Mouse (Mus musculus) forebrain, embryonic 16.5 days (tissue): Measurements from ENCODE around the gene Mmp25. TPM values are rescaled to one million over a fixed set of nuclear protein-coding genes. Genes with fewer than 3 reads are reported as not detected.
A peak's percentile ranks its signal among the peaks of the same experiment; 100 is the strongest.

Experiments used
- ATAC-seq: fragments of 200-750 bp; cut with Nextera tagmentation; 2 replicates; pipeline ENCODE4 v1.8.0; 2017; ENCODE audit warnings: mild to moderate bottlenecking, moderate library complexity
- H3K27ac ChIP-seq: fragments of 300-500 bp; sonication (generic); 2 replicates; pipeline ENCODE4 v1.5.1; 2014; ENCODE audit warnings: low read length, control low read depth
- H3K27me3 ChIP-seq: fragments of 300-500 bp; sonication (generic); replicated peaks from 2 replicates; pipeline ENCODE4 v1.6.1; 2014; ENCODE audit warnings: low read length; ENCODE audit not compliant: control insufficient read depth, insufficient read depth
- H3K36me3 ChIP-seq: fragments of 300-500 bp; sonication (generic); 2 replicates; pipeline ENCODE4 v1.6.1; 2014; ENCODE audit not compliant: control insufficient read depth, insufficient read depth
- H3K4me1 ChIP-seq: fragments of 300-500 bp; sonication (generic); replicated peaks from 2 replicates; pipeline ENCODE4 v1.6.1; 2014; ENCODE audit warnings: low read length; ENCODE audit not compliant: control insufficient read depth, insufficient read depth
- H3K4me2 ChIP-seq: fragments of 300-500 bp; sonication (generic); 2 replicates; pipeline ENCODE4 v1.6.1; 2014; ENCODE audit warnings: mild to moderate bottlenecking, low read length, control low read depth
- H3K4me3 ChIP-seq: fragments of 300-500 bp; sonication (generic); replicated peaks from 2 replicates; pipeline ENCODE4 v1.5.1; 2014; ENCODE audit warnings: mild to moderate bottlenecking, low read length, control low read depth
- H3K9ac ChIP-seq: fragments of 300-500 bp; sonication (generic); replicated peaks from 2 replicates; pipeline ENCODE4 v1.6.1; 2014; ENCODE audit warnings: low read depth, low read length, control low read depth
- H3K9me3 ChIP-seq: fragments of 300-500 bp; sonication (generic); 2 replicates; pipeline ENCODE4 v1.6.1; 2016; ENCODE audit warnings: low read length; ENCODE audit not compliant: control insufficient read depth
- WGBS: fragments of 180-500 bp; shearing (Covaris S2); extraction: QIAGEN DNeasy Blood & Tissue Kit; methylation state at CpG from one replicate; pipeline ENCODE4 v1.1.7; 2014; 5-methylcytosine and 5-hydroxymethylcytosine counted together
- polyA plus RNA-seq: library from polyadenylated mRNA; unstranded; fragments of >200 nt; fragmentation: Nextera tagmentation; extraction: Ambion mirVana; gene quantifications from 2 replicates; pipeline ENCODE4 v1.2.1, GENCODE M21; 2015

The Mmp25 gene
- polyA plus RNA-seq, 1 experiment from 2014 or later = 1.2 TPM

DNA sequence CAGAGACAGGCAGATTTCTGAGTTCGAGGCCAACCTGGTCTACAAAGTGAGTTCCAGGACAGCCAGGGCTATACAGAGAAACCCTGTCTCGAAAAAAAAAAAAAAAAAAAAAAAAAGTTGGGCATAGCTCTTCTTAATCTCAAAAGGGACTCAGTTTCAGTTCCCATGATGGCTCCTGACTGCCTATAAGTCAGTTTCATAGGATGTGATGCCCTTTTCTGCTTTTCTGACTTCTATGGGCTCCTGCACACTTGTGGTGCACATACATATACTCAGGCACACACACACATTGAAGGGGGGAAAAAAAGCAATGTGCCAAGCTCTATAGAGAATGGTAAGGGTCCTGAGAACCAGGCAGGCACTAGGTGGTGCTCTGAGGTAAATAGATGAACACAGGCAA is 8.2 kb upstream of the Mmp25 start:
- Histone ChIP-seq H3K4me3 (no peak overlapping the region), H3K4me1 (no peaks in the 10 kb centered on the region), H3K9ac (no peak overlapping the region), H3K9me3 (no peaks in the 10 kb centered on the region), H3K27me3 (no peaks in the 10 kb centered on the region), H3K36me3 (no peaks in the 10 kb centered on the region), H3K27ac (no peak overlapping the region), H3K4me2 (no peak overlapping the region)
- 57% methylated on average over 1 of the region's 2 CpGs for WGBS
- ATAC-seq = no peak

DNA sequence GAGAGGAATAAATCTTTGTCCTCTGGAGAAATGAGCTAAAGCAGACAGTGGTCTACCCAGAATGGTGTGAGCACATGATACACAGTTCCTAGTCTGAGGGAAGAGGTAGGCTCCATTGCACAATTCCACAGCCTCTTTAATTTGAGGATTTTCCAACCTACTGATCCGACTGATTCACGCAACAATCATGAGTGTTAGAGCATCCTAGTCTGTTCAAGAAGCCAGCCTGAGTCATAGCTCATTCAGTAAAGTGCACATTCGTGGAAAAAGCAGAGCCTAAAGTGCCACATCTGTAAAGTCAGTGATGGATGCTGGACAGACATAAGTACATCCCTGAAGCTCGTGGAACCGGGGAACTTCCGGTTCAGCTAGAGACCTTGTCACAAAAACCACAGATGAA is 6.3 kb upstream of the Mmp25 start:
- no peaks in the 10 kb centered on the region for H3K36me3 ChIP-seq
- H3K27ac ChIP-seq = no peak overlapping the region
- 76% methylated on average over 6 of the region's 6 CpGs for WGBS
- no peak overlapping the region for H3K9ac ChIP-seq
- ATAC-seq = no peak
- peaks cover 5% of the 10 kb centered on the region; the same call in 1 of the 2 replicates for H3K27me3 ChIP-seq
- H3K4me3 ChIP-seq = no peak overlapping the region
- no peak overlapping the region for H3K4me2 ChIP-seq
- H3K4me1 ChIP-seq = no peaks in the 10 kb centered on the region
- no peaks in the 10 kb centered on the region for H3K9me3 ChIP-seq

DNA sequence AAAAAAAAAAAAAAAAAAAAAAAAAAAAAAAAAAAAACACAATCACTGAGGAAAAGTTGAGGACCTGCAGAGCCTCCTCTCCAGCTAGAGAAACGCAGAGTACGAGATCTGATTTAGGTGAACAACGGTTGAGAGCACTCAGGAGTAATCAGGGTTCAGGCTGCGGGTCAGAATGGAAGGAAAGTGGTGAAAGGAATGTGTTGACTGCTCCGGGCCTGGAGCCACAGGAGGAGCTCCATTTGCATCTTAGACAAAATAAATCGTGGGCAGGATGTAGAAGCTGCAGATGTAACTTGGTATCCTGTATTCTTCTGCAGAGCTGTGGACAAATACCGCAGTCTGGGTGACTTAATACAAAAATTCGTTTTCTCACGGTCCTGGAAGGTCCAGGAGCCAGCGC is 817 bp upstream of the Mmp25 start:
- Histone ChIP-seq H3K27ac (no peak overlapping the region), H3K27me3 (peaks cover 31% of the 10 kb centered on the region), H3K9me3 (no peaks in the 10 kb centered on the region), H3K4me1 (peaks cover 8% of the 10 kb centered on the region), H3K4me3 (no peak overlapping the region), H3K36me3 (no peaks in the 10 kb centered on the region), H3K4me2 (no peak overlapping the region), H3K9ac (no peak overlapping the region)
- ATAC-seq = no peak
- WGBS = 31% methylated on average over 10 of the region's 10 CpGs

DNA sequence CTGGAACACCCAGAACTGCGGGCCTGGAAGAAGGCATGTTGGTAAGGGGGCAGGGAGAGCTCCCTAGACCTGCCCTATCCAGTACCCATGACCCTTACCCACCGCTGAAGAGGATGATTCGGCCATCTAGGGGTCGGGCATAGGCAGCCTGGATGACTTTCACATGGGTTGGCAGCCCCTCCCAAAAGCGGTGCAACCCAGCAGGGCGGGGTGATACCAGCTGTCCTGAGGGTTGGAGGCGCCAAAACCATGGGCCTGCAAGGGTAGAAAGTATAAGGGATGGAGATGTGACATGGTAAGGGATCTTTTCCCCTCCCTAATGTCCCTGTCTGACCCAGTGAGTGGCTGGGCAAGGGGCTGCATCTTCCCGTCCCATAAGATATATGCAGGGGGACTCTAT is 13.8 kb downstream of the Mmp25 start:
- no peaks in the 10 kb centered on the region for H3K36me3 ChIP-seq
- no peak for ATAC-seq
- H3K9ac ChIP-seq = no peak overlapping the region
- peaks cover 5% of the 10 kb centered on the region; the same call in 1 of the 2 replicates for H3K4me1 ChIP-seq
- no peaks in the 10 kb centered on the region for H3K9me3 ChIP-seq
- WGBS = 88% methylated on average over 8 of the region's 8 CpGs
- H3K27ac ChIP-seq = no peak overlapping the region
- no peak overlapping the region for H3K4me3 ChIP-seq
- H3K4me2 ChIP-seq = no peak overlapping the region
- no peaks in the 10 kb centered on the region for H3K27me3 ChIP-seq

DNA sequence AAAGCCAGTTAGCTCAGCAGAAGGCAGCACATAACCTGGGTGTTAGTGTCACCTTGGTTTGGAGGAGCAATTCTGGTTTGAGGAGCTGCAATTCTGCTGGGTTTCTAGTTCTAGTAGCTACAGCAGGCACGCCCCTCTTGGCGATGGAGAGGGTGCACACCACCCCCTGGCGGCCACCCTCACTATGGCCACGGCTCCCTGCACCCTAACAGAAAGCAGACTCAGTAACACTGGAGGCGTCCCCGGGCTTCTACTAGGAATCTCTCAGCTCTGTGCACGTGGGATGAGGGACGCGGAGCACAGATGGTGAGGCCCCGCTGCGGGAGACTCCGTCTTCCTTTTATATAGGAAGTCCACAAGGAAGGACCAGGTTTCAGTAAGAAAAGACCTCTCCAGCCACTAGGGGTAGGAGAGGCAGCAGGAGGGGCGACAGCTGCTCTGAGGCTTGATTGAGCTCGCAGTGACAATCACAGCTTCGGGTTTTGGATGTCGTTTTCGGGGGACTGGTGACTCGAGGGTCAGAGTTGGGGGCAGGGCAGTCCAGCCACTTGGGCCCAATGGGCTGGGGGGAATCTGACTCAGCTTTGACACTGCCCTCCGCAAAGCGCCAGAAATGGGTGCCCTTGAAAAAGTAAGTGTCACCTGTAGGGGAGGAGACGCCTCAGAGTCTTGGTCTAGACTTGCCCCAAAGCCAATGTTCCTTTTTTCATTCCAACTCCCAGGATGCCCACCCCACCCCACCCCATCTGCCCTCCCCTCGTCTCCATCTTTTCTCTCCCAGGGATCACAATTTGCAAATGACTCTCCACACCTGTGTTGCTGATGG is 14.7 kb downstream of the Mmp25 start:
- Histone ChIP-seq H3K27ac (no peak overlapping the region), H3K9ac (no peak overlapping the region; the same call in 1 of the 2 replicates), H3K4me1 (peaks cover 5% of the 10 kb centered on the region; the same call in 1 of the 2 replicates), H3K36me3 (no peaks in the 10 kb centered on the region), H3K27me3 (no peaks in the 10 kb centered on the region), H3K4me3 (peak overlapping the region; percentile 4; the same call in 1 of the 2 replicates), H3K4me2 (peak overlapping the region; percentile 45), H3K9me3 (no peaks in the 10 kb centered on the region)
- 14% methylated on average over 22 of the region's 22 CpGs for WGBS
- peak; percentile 84 for ATAC-seq

DNA sequence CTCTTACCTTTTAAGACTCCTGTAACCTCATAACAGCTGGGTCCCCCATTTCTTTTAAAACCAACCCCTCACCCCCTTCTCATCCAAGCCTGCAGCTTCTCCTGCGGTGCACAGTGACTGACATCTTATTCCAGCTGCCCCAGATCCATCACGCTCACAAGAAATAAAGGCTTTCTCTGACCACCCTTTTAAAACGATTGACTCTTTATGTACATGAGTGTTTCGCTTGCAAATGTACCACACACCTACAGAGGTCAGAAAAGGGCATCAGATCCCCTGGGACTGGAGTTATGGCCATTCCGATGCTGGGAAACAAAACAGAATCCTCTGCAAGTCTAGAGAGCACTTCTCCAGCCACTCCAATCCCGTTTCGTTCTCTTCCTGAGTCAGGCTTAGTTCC is 17.3 kb downstream of the Mmp25 start:
- Histone ChIP-seq H3K36me3 (no peaks in the 10 kb centered on the region), H3K9ac (no peak overlapping the region), H3K27ac (no peak overlapping the region), H3K4me2 (no peak overlapping the region), H3K9me3 (no peaks in the 10 kb centered on the region), H3K27me3 (no peaks in the 10 kb centered on the region), H3K4me3 (no peak overlapping the region), H3K4me1 (peaks cover 5% of the 10 kb centered on the region; the same call in 1 of the 2 replicates)
- WGBS = 36% methylated on average over 7 of the region's 7 CpGs
- ATAC-seq = no peak

DNA sequence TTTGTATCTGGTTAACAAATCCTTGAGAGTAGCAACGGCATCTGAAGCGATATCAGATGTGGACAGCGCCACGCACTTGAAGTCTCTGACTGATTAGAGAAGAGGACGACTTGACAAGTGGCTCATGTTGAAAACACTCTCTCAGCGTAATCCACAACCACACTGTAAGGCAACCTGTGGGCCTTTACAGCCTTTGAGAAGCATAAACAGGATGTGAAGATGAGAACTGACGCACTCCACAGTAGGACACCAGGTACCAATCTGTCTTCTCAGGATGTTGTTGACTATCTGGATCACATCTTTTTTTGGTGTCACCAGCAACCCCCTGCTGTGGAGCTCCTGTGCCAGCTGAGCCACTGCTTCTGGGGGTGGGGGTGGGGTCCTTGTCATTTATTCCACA is 24.7 kb downstream of the Mmp25 start:
- Histone ChIP-seq H3K36me3 (no peaks in the 10 kb centered on the region), H3K9ac (no peak overlapping the region), H3K4me2 (no peak overlapping the region), H3K27ac (no peak overlapping the region), H3K27me3 (peaks cover 6% of the 10 kb centered on the region; the same call in 1 of the 2 replicates), H3K4me1 (no peaks in the 10 kb centered on the region), H3K4me3 (no peak overlapping the region), H3K9me3 (no peaks in the 10 kb centered on the region)
- no peak for ATAC-seq
- WGBS = 85% methylated on average over 7 of the region's 7 CpGs

DNA sequence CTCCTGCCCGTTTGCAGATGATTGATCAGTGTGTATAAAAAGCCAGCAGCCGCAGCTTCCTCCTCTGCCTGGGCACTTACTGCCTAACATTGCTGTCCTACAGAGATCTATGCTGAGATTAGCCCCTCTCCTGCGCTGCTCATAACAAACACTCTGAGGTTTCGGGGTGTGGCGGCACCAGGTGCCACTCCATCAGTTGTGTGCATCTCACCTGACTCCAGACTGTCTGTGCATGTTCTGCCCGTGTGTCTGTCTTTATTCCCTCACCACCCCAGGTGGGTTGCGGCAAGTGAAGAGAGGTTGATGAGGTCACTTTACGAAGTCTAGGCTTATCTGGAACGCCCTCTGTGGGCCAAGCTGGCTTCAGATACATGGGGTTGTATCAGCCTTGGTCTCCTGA is 28.0 kb downstream of the Mmp25 start:
- Histone ChIP-seq H3K9ac (no peak overlapping the region), H3K36me3 (no peaks in the 10 kb centered on the region), H3K4me3 (no peak overlapping the region), H3K27ac (no peak overlapping the region), H3K9me3 (no peaks in the 10 kb centered on the region), H3K4me1 (no peaks in the 10 kb centered on the region), H3K27me3 (peaks cover 6% of the 10 kb centered on the region; the same call in 1 of the 2 replicates), H3K4me2 (no peak overlapping the region)
- no peak for ATAC-seq
- WGBS = 69% methylated on average over 9 of the region's 9 CpGs

DNA sequence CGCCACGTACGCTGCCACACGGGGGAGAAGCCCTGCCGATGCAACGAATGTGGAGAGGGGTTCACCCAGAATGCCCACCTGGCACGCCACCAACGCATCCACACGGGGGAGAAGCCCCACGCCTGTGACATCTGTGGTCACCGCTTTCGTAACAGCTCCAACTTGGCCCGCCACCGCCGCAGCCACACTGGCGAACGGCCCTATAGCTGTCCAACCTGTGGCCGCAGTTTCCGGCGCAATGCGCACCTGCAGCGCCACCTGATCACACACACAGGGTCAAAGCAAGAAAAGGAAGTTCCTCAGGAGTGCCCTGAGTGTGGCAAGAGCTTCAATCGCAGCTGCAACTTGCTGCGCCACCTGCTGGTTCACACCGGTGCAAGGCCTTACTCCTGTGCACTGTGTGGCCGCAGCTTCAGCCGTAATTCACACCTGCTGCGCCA is 34.7 kb downstream of the Mmp25 start:
- no peak overlapping the region for H3K9ac ChIP-seq
- no peak overlapping the region for H3K4me2 ChIP-seq
- H3K4me1 ChIP-seq = no peaks in the 10 kb centered on the region
- no peak for ATAC-seq
- H3K4me3 ChIP-seq = no peak overlapping the region
- no peak overlapping the region for H3K27ac ChIP-seq
- whole genome bisulfite sequencing = 85% methylated on average over 28 of the region's 28 CpGs
- no peaks in the 10 kb centered on the region for H3K36me3 ChIP-seq
- no peaks in the 10 kb centered on the region for H3K27me3 ChIP-seq
- H3K9me3 ChIP-seq = no peaks in the 10 kb centered on the region
